22 mouse cellular contexts compared by ENCODE assay signal in the genomic region with DNA sequence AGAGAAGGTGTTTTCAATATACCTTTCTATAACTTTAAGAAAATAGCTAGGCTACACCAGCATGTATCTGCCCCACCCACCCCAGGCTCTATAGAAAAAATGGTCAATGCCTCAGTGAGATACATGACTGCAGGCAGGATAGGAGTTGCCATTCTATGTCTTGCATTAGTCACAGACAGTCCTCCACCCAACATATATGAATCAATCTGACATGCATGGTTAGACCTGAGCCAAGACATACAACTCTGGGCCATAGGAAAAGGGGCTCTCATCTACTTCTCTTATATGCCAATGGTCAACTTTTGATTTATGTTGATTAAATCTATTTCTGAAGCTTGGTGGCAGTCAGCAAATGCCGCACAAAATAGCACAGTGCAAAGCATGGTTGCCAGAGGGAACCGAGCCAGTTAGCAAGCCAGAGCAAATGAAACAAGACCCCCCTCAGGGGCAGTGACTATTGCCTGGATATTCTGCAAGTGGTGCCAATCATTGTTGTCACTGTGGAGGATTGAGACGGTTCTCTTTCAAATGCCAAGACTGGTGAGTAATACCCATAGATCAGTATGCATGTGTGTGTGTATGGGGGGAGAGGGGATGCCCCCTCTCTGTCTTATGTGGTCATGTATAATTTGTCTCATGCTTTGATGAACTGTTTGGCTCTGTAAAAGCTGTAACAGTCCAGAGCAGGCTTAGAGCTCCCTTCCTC. TPM values are rescaled to one million over a fixed set of nuclear protein-coding genes. Genes with fewer than 3 reads are reported as not detected.
A peak's percentile ranks its signal among the peaks of the same experiment; 100 is the strongest.
DNase-seq lines count a peak whose midpoint lies in the region; ATAC-seq and TF ChIP-seq lines count a peak whose summit lies in the region.
"Had no signal": no experiment of that assay in that cellular context is flagged by ENCODE, and none has a peak within 500 bp of the region (broad histone marks: within the 10 kb centered on the region; RNA-seq: fewer than 3 reads in every experiment).

No protein-coding gene starts in this region.

- no peaks in the 10 kb centered on the region for H3K27me3 ChIP-seq in forebrain, embryonic 13.5 days
- no peaks in the 10 kb centered on the region for H3K27me3 ChIP-seq in forebrain, embryonic 10.5 days (ENCODE audit: poor library complexity, severe bottlenecking)
- no peaks in the 10 kb centered on the region for H3K27me3 ChIP-seq in hindbrain, postnatal 0 days (ENCODE audit: insufficient read depth, low read length)
- H3K27me3 ChIP-seq in hindbrain, embryonic 11.5 days (ENCODE audit: control insufficient read depth, insufficient read depth, low read length), result no peaks in the 10 kb centered on the region
- H3K27me3 ChIP-seq in midbrain, embryonic 15.5 days (replicated peaks), result no peaks in the 10 kb centered on the region
- H3K27me3 ChIP-seq: megakaryocyte, embryonic 14.5 days; neural tube, embryonic 13.5 days had no signal

- H3K4me3 ChIP-seq in forebrain, embryonic 13.5 days, result no peak overlapping the region
- no peak overlapping the region for H3K4me3 ChIP-seq in forebrain, embryonic 10.5 days
- no peak overlapping the region for H3K4me3 ChIP-seq in hindbrain, postnatal 0 days (ENCODE audit: low read length)
- H3K4me3 ChIP-seq in hindbrain, embryonic 11.5 days (ENCODE audit: low read depth, low read length), result no peak overlapping the region
- H3K4me3 ChIP-seq in midbrain, embryonic 15.5 days, result no peak overlapping the region
- H3K4me3 ChIP-seq: erythroblast, embryonic 14.5 days; left cerebral cortex, adult 2 months; megakaryocyte, embryonic 14.5 days; neural tube, embryonic 13.5 days had no signal

- no peak for TF ChIP-seq CTCF in hindbrain, postnatal 0 days (IDR thresholded peaks at IDR 0.05; ENCODE audit: low read depth)
- no peak for TF ChIP-seq CTCF in brain, embryonic 14.5 days (IDR thresholded peaks at IDR 0.05; ENCODE audit: borderline replicate concordance, extremely low read depth, insufficient read depth, insufficient read length)

- 75% methylated on average over 3 of the region's 3 CpGs for WGBS in forebrain, embryonic 13.5 days
- WGBS in forebrain, embryonic 10.5 days, result 84% methylated on average over 3 of the region's 3 CpGs
- 30% methylated on average over 3 of the region's 3 CpGs for WGBS in hindbrain, postnatal 0 days
- WGBS in hindbrain, embryonic 11.5 days, result 78% methylated on average over 3 of the region's 3 CpGs
- WGBS in midbrain, embryonic 15.5 days, result 57% methylated on average over 3 of the region's 3 CpGs

- no peaks in the 10 kb centered on the region for H3K9me3 ChIP-seq in forebrain, embryonic 13.5 days (replicated peaks)
- no peaks in the 10 kb centered on the region for H3K9me3 ChIP-seq in forebrain, embryonic 10.5 days
- no peaks in the 10 kb centered on the region for H3K9me3 ChIP-seq in hindbrain, postnatal 0 days (ENCODE audit: low read length)
- H3K9me3 ChIP-seq in hindbrain, embryonic 11.5 days (ENCODE audit: control insufficient read depth, low read length), result no peaks in the 10 kb centered on the region
- no peaks in the 10 kb centered on the region for H3K9me3 ChIP-seq in midbrain, embryonic 15.5 days
- H3K9me3 ChIP-seq: neural tube, embryonic 13.5 days had no signal

- no peak overlapping the region for H3K9ac ChIP-seq in forebrain, embryonic 13.5 days
- H3K9ac ChIP-seq in hindbrain, postnatal 0 days (replicated peaks; ENCODE audit: low read length), result no peak overlapping the region
- no peak overlapping the region for H3K9ac ChIP-seq in hindbrain, embryonic 11.5 days (ENCODE audit: low read depth, low read length)
- H3K9ac ChIP-seq in midbrain, embryonic 15.5 days, result no peak overlapping the region
- H3K9ac ChIP-seq: neural tube, embryonic 13.5 days had no signal

- ATAC-seq in forebrain, embryonic 13.5 days, result peak; percentile 48; the same call in 1 of the 2 replicates
- ATAC-seq in hindbrain, postnatal 0 days, result peak; percentile 74
- ATAC-seq in hindbrain, embryonic 11.5 days (ENCODE audit: low FRiP score), result no peak
- 0 out of 2 replicates have a peak, but pooled peaks have one; percentile 30 for ATAC-seq in midbrain, embryonic 15.5 days (replicated peaks)

- no peak overlapping the region for H3K27ac ChIP-seq in forebrain, embryonic 13.5 days
- H3K27ac ChIP-seq in forebrain, embryonic 10.5 days, result no peak overlapping the region
- H3K27ac ChIP-seq in hindbrain, postnatal 0 days, result no peak overlapping the region
- H3K27ac ChIP-seq in hindbrain, embryonic 11.5 days (ENCODE audit: low read depth, low read length), result no peak overlapping the region
- H3K27ac ChIP-seq in midbrain, embryonic 15.5 days, result no peak overlapping the region
- H3K27ac ChIP-seq: left cerebral cortex, adult 2 months; neural tube, embryonic 13.5 days had no signal

- H3K36me3 ChIP-seq in forebrain, embryonic 13.5 days (ENCODE audit: poor library complexity, severe bottlenecking), result no peaks in the 10 kb centered on the region
- H3K36me3 ChIP-seq in forebrain, embryonic 10.5 days (replicated peaks), result no peaks in the 10 kb centered on the region
- no peaks in the 10 kb centered on the region for H3K36me3 ChIP-seq in hindbrain, postnatal 0 days (ENCODE audit: insufficient read depth, low read length)
- no peaks in the 10 kb centered on the region for H3K36me3 ChIP-seq in hindbrain, embryonic 11.5 days (ENCODE audit: control insufficient read depth, insufficient read depth, low read length)
- H3K36me3 ChIP-seq in midbrain, embryonic 15.5 days (replicated peaks), result no peaks in the 10 kb centered on the region
- H3K36me3 ChIP-seq: neural tube, embryonic 13.5 days had no signal

- no peak for TF ChIP-seq POLR2A in brain, embryonic 14.5 days (IDR thresholded peaks at IDR 0.05; ENCODE audit: borderline replicate concordance, extremely low read depth, insufficient read depth, insufficient read length, poor library complexity, severe bottlenecking)

- H3K4me2 ChIP-seq in forebrain, embryonic 13.5 days, result no peak overlapping the region
- no peak overlapping the region for H3K4me2 ChIP-seq in hindbrain, postnatal 0 days (ENCODE audit: low read depth, low read length)
- H3K4me2 ChIP-seq in hindbrain, embryonic 11.5 days (replicated peaks; ENCODE audit: low read depth, low read length), result no peak overlapping the region
- H3K4me2 ChIP-seq in midbrain, embryonic 15.5 days, result no peak overlapping the region
- H3K4me2 ChIP-seq: heart, embryonic 11.5 days; liver, embryonic 11.5 days; neural tube, embryonic 13.5 days had no signal

- no peaks in the 10 kb centered on the region for H3K4me1 ChIP-seq in forebrain, embryonic 13.5 days
- no peaks in the 10 kb centered on the region for H3K4me1 ChIP-seq in forebrain, embryonic 10.5 days
- no peaks in the 10 kb centered on the region for H3K4me1 ChIP-seq in hindbrain, postnatal 0 days (ENCODE audit: insufficient read depth, low read length)
- no peaks in the 10 kb centered on the region for H3K4me1 ChIP-seq in hindbrain, embryonic 11.5 days (replicated peaks; ENCODE audit: control insufficient read depth, insufficient read depth, low read length)
- H3K4me1 ChIP-seq in midbrain, embryonic 15.5 days, result no peaks in the 10 kb centered on the region
- H3K4me1 ChIP-seq: megakaryocyte, embryonic 14.5 days; neural tube, embryonic 13.5 days had no signal

- no peak for DNase-seq in forebrain, embryonic 10.5 days (ENCODE audit: extremely low spot score, low spot score)
- peak; percentile 62 for DNase-seq in hindbrain, postnatal 0 days (ENCODE audit: low spot score)
- no peak for DNase-seq in hindbrain, embryonic 11.5 days (ENCODE audit: low spot score)
- peak; percentile 50 for DNase-seq in brain, embryonic 14.5 days (ENCODE audit: low read depth)
- DNase-seq in c-Kit-positive CD71-positive TER-119-positive erythroid progenitor cells, embryonic 14.5 days (ENCODE audit: low spot score), result no peak
- DNase-seq in thymus, postnatal 25 days, result no peak
- DNase-seq: adrenal gland, adult 2 months; B cell, adult 2 months; cerebellum, postnatal 25 days; heart, postnatal 10 days; kidney, adult 2 months; kidney, postnatal 10 days; lung, adult 18-20 months had no signal

RNA-seq across cellular contexts. Expression of a gene that starts 13.7 kb away (rescaled TPM):
- polyA plus RNA-seq in forebrain, embryonic 13.5 days (2015; fragmentation: Nextera tagmentation; extraction: Ambion mirVana), result 0.24 and 0.27 TPM in 2 replicates
- 0.31 TPM in 1 of 2 replicates, not detected in the other for polyA plus RNA-seq in forebrain, embryonic 10.5 days (2016; fragmentation: Nextera tagmentation; extraction: Ambion mirVana)
- total RNA-seq in hindbrain, postnatal 0 days (2014; rRNA removed), result 1.5 TPM in 2 replicates
- polyA plus RNA-seq in hindbrain, postnatal 0 days (2015; fragmentation: Nextera tagmentation; extraction: Ambion mirVana), result 0.16 and 0.26 TPM in 2 replicates
- 0.17 and 0.37 TPM in 2 replicates for polyA plus RNA-seq in hindbrain, embryonic 11.5 days (2014; fragmentation: Nextera tagmentation; extraction: Ambion mirVana)
- polyA plus RNA-seq in brain, embryonic 14.5 days (2012; rRNA removed), result 3.0 and 3.1 TPM in 2 replicates
- polyA plus RNA-seq in midbrain, embryonic 15.5 days (2015; fragmentation: Nextera tagmentation; extraction: Ambion mirVana), result 0.32 and 0.36 TPM in 2 replicates
- polyA plus RNA-seq: erythroblast, embryonic 14.5 days; liver, embryonic 11.5 days; small intestine, adult 2 months had no signal

Comparison
In these comparisons a context has a peak if more than half of its experiments do, and no peak if none do; other contexts are left out.
1. DNase-seq: peak in hindbrain, postnatal 0 days (single experiment) and brain, embryonic 14.5 days (single experiment); none in forebrain, embryonic 10.5 days (single experiment), hindbrain, embryonic 11.5 days (single experiment), c-Kit-positive CD71-positive TER-119-positive erythroid progenitor cells, embryonic 14.5 days (single experiment) and thymus, postnatal 25 days (single experiment).